Mouse (Mus musculus) Muller cell, postnatal 12 days (primary cell): ENCODE measurements at regions not wholly inside any gene's neighbourhood (a gene's known extent, or its start where the extent isn't known, plus 50 kb on each side); places are given as distances from the start of the nearest gene placed in this dataset.
A peak's percentile ranks its signal among the peaks of the same experiment; 100 is the strongest.

Experiments
- DNase-seq: peaks from one replicate; pipeline ENCODE4 v3.0.0-alpha.2; 2015; ENCODE audit errors: inconsistent ontology term

GRCm38 (mm10) chr5:90164434-90164833, 59.4 kb downstream of the Cox18 start:
- DNase-seq, result no peak

- DNase-seq, result no peak
These were observed 60.6 kb downstream of the Cox18 start for GRCm38 (mm10) chr5:90163033-90163859.

- no peak for DNase-seq
These were observed 63.5 kb downstream of the Cox18 start for GRCm38 (mm10) chr5:90160281-90160680.

- DNase-seq, result no peak
These were observed 67.3 kb downstream of the Cox18 start for GRCm38 (mm10) chr5:90156522-90156921.

- DNase-seq, result no peak
These were observed 73.9 kb downstream of the Cox18 start for GRCm38 (mm10) chr5:90149611-90150532.

GRCm38 (mm10) chr5:90135971-90136370, 87.8 kb downstream of the Cox18 start:
- no peak for DNase-seq

- no peak for DNase-seq
These were observed 116.8 kb downstream of the Cox18 start for GRCm38 (mm10) chr5:90107036-90107435.

- DNase-seq, result peak; percentile 89
These were observed 119.1 kb downstream of the Cox18 start for GRCm38 (mm10) chr5:90104672-90105071.

- DNase-seq, result peak; percentile 73
These were observed 135.3 kb downstream of the Cox18 start for GRCm38 (mm10) chr5:90088541-90088940.

- no peak for DNase-seq
These were observed 137.3 kb downstream of the Cox18 start for GRCm38 (mm10) chr5:90086491-90086890.

GRCm38 (mm10) chr5:90077025-90077536, 146.7 kb downstream of the Cox18 start:
- no peak for DNase-seq

- DNase-seq, result no peak
These were observed 148.0 kb downstream of the Cox18 start for GRCm38 (mm10) chr5:90075629-90076349.

- no peak for DNase-seq
These were observed 152.0 kb downstream of the Cox18 start for GRCm38 (mm10) chr5:90071806-90072205.

- DNase-seq, result no peak
These were observed 155.2 kb downstream of the Cox18 start for GRCm38 (mm10) chr5:90068601-90069000.

- no peak for DNase-seq
These were observed 156.0 kb downstream of the Cox18 start for GRCm38 (mm10) chr5:90067817-90068216.

GRCm38 (mm10) chr5:90065884-90066615, 157.8 kb downstream of the Cox18 start:
- DNase-seq, result no peak

GRCm38 (mm10) chr5:90055686-90056085, 168.1 kb downstream of the Cox18 start:
- no peak for DNase-seq

GRCm38 (mm10) chr5:90052516-90052915, 169.4 kb upstream of the Adamts3 start:
- no peak for DNase-seq

GRCm38 (mm10) chr5:90049856-90050255, 166.7 kb upstream of the Adamts3 start:
- DNase-seq, result no peak

GRCm38 (mm10) chr5:90042781-90043180, 159.6 kb upstream of the Adamts3 start:
- DNase-seq, result no peak

GRCm38 (mm10) chr5:90033103-90033502, 150.0 kb upstream of the Adamts3 start:
- DNase-seq, result no peak
